17 mouse cellular contexts compared by ENCODE assay signal in the genomic region with DNA sequence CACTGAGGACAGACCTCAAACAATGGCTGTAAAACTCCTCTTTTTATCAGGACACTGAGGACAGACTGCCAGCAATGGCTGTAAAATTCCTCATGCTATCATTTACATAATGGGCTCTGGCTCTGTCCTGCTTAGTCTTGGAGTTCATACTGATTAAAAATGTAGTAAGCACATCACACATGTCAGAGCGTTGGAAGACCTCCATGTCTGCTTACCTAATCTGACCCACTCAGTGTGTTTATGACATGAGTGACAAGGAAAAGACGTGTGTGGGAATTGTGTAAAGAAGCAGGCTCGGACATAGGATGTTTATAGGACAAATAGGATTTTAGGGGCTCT.
DNase-seq lines count a peak whose midpoint lies in the region; ATAC-seq and TF ChIP-seq lines count a peak whose summit lies in the region.
"Had no signal": no experiment of that assay in that cellular context is flagged by ENCODE, and none has a peak within 500 bp of the region (broad histone marks: within the 10 kb centered on the region; RNA-seq: fewer than 3 reads in every experiment).

No protein-coding gene starts in this region.

- no peaks in the 10 kb centered on the region for H3K9me3 ChIP-seq in lung, embryonic 14.5 days (ENCODE audit: low read depth, low read length)
- H3K9me3 ChIP-seq in heart, embryonic 14.5 days (ENCODE audit: control insufficient read depth, low read length), result no peaks in the 10 kb centered on the region
- H3K9me3 ChIP-seq: embryonic facial prominence, embryonic 15.5 days; megakaryocyte, embryonic 14.5 days had no signal

- peak; percentile 90 for ATAC-seq in lung, embryonic 14.5 days (ENCODE audit: insufficient read depth)
- peak; percentile 73 for ATAC-seq in heart, embryonic 14.5 days (ENCODE audit: insufficient number of reproducible peaks, insufficient read depth, low FRiP score, low read depth)

- H3K4me2 ChIP-seq in lung, embryonic 14.5 days, result no peak overlapping the region
- H3K4me2 ChIP-seq in heart, embryonic 14.5 days (ENCODE audit: low read length), result peak overlapping the region; percentile 11; the same call in 1 of the 2 replicates
- H3K4me2 ChIP-seq: embryonic facial prominence, embryonic 15.5 days; liver, embryonic 11.5 days had no signal

- peaks cover 8% of the 10 kb centered on the region; the same call in 1 of the 2 replicates for H3K4me1 ChIP-seq in lung, embryonic 14.5 days (ENCODE audit: insufficient read depth)
- H3K4me1 ChIP-seq in heart, embryonic 14.5 days (ENCODE audit: control insufficient read depth in 2 of 2, insufficient read depth in 2 of 2, low read length in 2 of 2), result peaks cover 7 to 12% of the 10 kb centered on the region in 2 experiments

- H3K4me3 ChIP-seq in lung, embryonic 14.5 days (ENCODE audit: low read depth, low read length), result no peak overlapping the region
- H3K4me3 ChIP-seq in heart, embryonic 14.5 days (ENCODE audit: control insufficient read depth in 1 of 2, insufficient read depth in 1 of 2, low read depth in 1 of 2, low read length in 2 of 2), result no peak overlapping the region
- H3K4me3 ChIP-seq: embryonic facial prominence, embryonic 15.5 days; layer of hippocampus, adult 2 months; megakaryocyte, embryonic 14.5 days had no signal

- H3K27me3 ChIP-seq in lung, embryonic 14.5 days (ENCODE audit: insufficient read depth, low read length), result no peaks in the 10 kb centered on the region
- no peaks in the 10 kb centered on the region for H3K27me3 ChIP-seq in heart, embryonic 14.5 days (ENCODE audit: control insufficient read depth, insufficient read depth, low read length)
- H3K27me3 ChIP-seq: embryonic facial prominence, embryonic 15.5 days; megakaryocyte, embryonic 14.5 days had no signal

- no peaks in the 10 kb centered on the region for H3K36me3 ChIP-seq in lung, embryonic 14.5 days (ENCODE audit: insufficient read depth)
- H3K36me3 ChIP-seq in heart, embryonic 14.5 days (ENCODE audit: control insufficient read depth, insufficient read depth, low read length), result no peaks in the 10 kb centered on the region
- H3K36me3 ChIP-seq: embryonic facial prominence, embryonic 15.5 days had no signal

- no peak overlapping the region for H3K9ac ChIP-seq in lung, embryonic 14.5 days
- H3K9ac ChIP-seq in heart, embryonic 14.5 days (ENCODE audit: low read length), result no peak overlapping the region
- H3K9ac ChIP-seq: embryonic facial prominence, embryonic 15.5 days had no signal

- DNase-seq in cerebellum, postnatal 10 days, result peak; percentile 24 to 45
- no peak for DNase-seq in cerebellum, adult 8-10 months
- peak; percentile 70 for DNase-seq in lung, embryonic 14.5 days
- no peak for DNase-seq in lung, adult 18-20 months
- DNase-seq in lung, postnatal 14 days, result peak; percentile 8
- DNase-seq in left cerebral cortex, adult 8-10 months (ENCODE audit: low spot score in 2 of 2), result no peak
- no peak for DNase-seq in ovary, postnatal 10 days (ENCODE audit: low spot score)
- DNase-seq: adrenal gland, adult 2 months; cerebellum, postnatal 36 days; kidney, adult 18-20 months; spleen, adult 18-20 months had no signal

- H3K27ac ChIP-seq in lung, embryonic 14.5 days (ENCODE audit: low read depth), result no peak overlapping the region; the same call in 1 of the 2 replicates
- H3K27ac ChIP-seq in heart, embryonic 14.5 days (replicated peaks in 1 of 2; ENCODE audit: control insufficient read depth in 1 of 2, insufficient read depth in 1 of 2, low read depth in 2 of 2, low read length in 2 of 2), result peak overlapping the region; percentile 54 to 61
- H3K27ac ChIP-seq: embryonic facial prominence, embryonic 15.5 days; layer of hippocampus, adult 2 months; stomach, postnatal 0 days had no signal

- TF ChIP-seq CTCF in lung, embryonic 14.5 days (IDR thresholded peaks at IDR 0.05; ENCODE audit: low read depth), result no peak

- WGBS in lung, embryonic 14.5 days, result 24% methylated on average over 3 of the region's 3 CpGs
- 18% methylated on average over 3 of the region's 3 CpGs for WGBS in heart, embryonic 14.5 days

Comparison
In these comparisons a context has a peak if more than half of its experiments do, and no peak if none do; other contexts are left out.
1. DNase-seq: peak in cerebellum, postnatal 10 days (2 of 2), lung, embryonic 14.5 days (single experiment) and lung, postnatal 14 days (single experiment); none in cerebellum, adult 8-10 months (single experiment), lung, adult 18-20 months (0 of 2), left cerebral cortex, adult 8-10 months (0 of 2) and ovary, postnatal 10 days (single experiment).